Mouse (Mus musculus): ENCODE measurements around the gene Skap1. TPM values are rescaled to one million over a fixed set of nuclear protein-coding genes. Genes with fewer than 3 reads are reported as not detected.

Skap1 gene
- total RNA-seq, 2 experiments from 2014 or later: 1.8 to 2.0 TPM

DNA sequence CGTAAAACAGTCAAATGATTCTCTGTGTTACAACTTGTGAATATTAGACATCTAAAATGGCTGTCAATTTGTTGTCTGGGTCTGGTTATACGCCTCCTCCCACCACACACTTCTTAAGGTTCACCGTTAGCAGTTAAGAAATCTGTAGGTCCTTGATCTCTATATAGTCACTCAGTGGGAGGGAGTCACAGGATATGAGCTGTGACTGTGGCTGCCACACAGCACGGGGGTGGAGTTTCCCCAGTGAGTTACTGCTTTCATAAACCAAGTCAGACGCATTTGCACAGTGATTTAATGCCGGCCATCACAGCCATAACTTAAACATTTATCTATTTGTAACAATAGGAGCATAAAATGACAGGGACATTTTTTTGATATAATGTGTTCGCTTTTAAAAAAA, 2.6 kb downstream of the Skap1 start:
- Histone ChIP-seq H3K4me3 (no peak overlapping the region), H3K27ac (no peak overlapping the region)
- DNase-seq (ENCODE audit: extremely low spot score in 1 of 2, low spot score in 2 of 2): peak; percentile 19 to 29
- intact Hi-C loops (cut with DNase I): no loop called here
- no peak for TF ChIP-seq CTCF (IDR thresholded peaks at IDR 0.05)

GRCm38 (mm10) chr11:96468048-96468745, 3.8 kb downstream of the Skap1 start:
- DNase-seq (ENCODE audit: extremely low spot score in 1 of 2, low spot score in 2 of 2): no peak
- intact Hi-C loops (cut with DNase I): no loop called here
- H3K4me3 ChIP-seq: no peak overlapping the region
- TF ChIP-seq CTCF (IDR thresholded peaks at IDR 0.05): no peak
- no peak overlapping the region for H3K27ac ChIP-seq

DNA sequence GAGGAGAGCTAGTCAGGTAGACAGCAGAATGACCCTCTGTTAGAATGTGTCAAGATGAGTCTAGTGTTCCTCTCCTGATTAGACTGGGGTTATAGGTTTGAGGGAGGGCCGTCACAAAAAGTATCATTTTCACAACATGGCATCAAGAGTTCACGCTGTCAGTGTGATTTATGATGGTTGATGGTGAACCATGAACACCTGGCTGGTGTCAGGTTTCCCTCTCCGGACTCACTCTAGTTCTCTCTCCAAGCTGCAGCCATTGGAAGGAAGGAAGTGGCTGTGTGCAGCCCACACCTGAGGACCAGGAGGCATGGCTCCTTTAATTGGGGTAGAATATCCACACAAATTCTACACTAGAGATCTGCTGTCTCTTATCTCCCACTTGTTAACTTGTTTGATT, 18.3 kb downstream of the Skap1 start:
- intact Hi-C loops (cut with DNase I): no loop called here
- no peak overlapping the region for H3K4me3 ChIP-seq
- no peak for TF ChIP-seq CTCF (IDR thresholded peaks at IDR 0.05)
- DNase-seq (ENCODE audit: extremely low spot score in 1 of 2, low spot score in 2 of 2): no peak
- no peak overlapping the region for H3K27ac ChIP-seq

DNA sequence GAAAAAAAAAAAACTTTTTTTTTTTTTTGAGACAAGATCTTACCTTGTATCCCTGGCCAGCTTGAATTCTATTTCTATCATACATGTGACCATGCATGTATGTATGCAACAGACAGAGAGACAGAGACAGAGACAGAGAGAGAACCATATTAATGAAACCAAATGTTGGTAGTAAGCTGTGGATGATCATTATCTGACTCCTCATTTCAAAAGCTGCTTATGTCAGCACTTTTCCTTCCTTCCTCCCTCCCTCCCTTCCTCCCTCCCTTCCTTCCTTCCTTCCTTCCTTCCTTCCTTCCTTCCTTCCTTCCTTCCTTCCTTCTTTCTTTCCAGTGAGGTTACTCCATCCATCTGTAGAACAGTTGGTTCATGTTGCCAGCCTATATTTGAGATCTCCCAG, 18.8 kb downstream of the Skap1 start:
- intact Hi-C loops (cut with DNase I): no loop called here
- no peak for TF ChIP-seq CTCF (IDR thresholded peaks at IDR 0.05)
- no peak overlapping the region for H3K27ac ChIP-seq
- DNase-seq (ENCODE audit: extremely low spot score in 1 of 2, low spot score in 2 of 2): no peak
- H3K4me3 ChIP-seq: no peak overlapping the region

- DNase-seq (ENCODE audit: extremely low spot score in 1 of 2, low spot score in 2 of 2): no peak
- H3K27ac ChIP-seq: no peak overlapping the region
- TF ChIP-seq CTCF (IDR thresholded peaks at IDR 0.05): no peak
- H3K4me3 ChIP-seq: no peak overlapping the region
- intact Hi-C loops (cut with DNase I): no loop called here
These were observed 34.1 kb downstream of the Skap1 start for GRCm38 (mm10) chr11:96498481-96498880.

- Histone ChIP-seq H3K4me3 (no peak overlapping the region), H3K27ac (no peak overlapping the region)
- intact Hi-C loops (cut with DNase I): no loop called here
- TF ChIP-seq CTCF (IDR thresholded peaks at IDR 0.05): no peak
- no peak for DNase-seq (ENCODE audit: extremely low spot score in 1 of 2, low spot score in 2 of 2)
These were observed 36.6 kb downstream of the Skap1 start for GRCm38 (mm10) chr11:96501042-96501441.

GRCm38 (mm10) chr11:96502948-96503347, 38.6 kb downstream of the Skap1 start:
- Histone ChIP-seq H3K27ac (no peak overlapping the region), H3K4me3 (no peak overlapping the region)
- TF ChIP-seq CTCF (IDR thresholded peaks at IDR 0.05): no peak
- intact Hi-C loops (cut with DNase I): no loop called here
- no peak for DNase-seq (ENCODE audit: extremely low spot score in 1 of 2, low spot score in 2 of 2)

- intact Hi-C loops (cut with DNase I): no loop called here
- no peak for TF ChIP-seq CTCF (IDR thresholded peaks at IDR 0.05)
- no peak for DNase-seq (ENCODE audit: extremely low spot score in 1 of 2, low spot score in 2 of 2)
- Histone ChIP-seq H3K27ac (no peak overlapping the region), H3K4me3 (no peak overlapping the region)
These were observed 40.2 kb downstream of the Skap1 start for GRCm38 (mm10) chr11:96504509-96505119.

GRCm38 (mm10) chr11:96505841-96506240, 41.4 kb downstream of the Skap1 start:
- no peak overlapping the region for H3K4me3 ChIP-seq
- no peak for DNase-seq (ENCODE audit: extremely low spot score in 1 of 2, low spot score in 2 of 2)
- no peak for TF ChIP-seq CTCF (IDR thresholded peaks at IDR 0.05)
- intact Hi-C loops (cut with DNase I): no loop called here
- H3K27ac ChIP-seq: no peak overlapping the region

DNA sequence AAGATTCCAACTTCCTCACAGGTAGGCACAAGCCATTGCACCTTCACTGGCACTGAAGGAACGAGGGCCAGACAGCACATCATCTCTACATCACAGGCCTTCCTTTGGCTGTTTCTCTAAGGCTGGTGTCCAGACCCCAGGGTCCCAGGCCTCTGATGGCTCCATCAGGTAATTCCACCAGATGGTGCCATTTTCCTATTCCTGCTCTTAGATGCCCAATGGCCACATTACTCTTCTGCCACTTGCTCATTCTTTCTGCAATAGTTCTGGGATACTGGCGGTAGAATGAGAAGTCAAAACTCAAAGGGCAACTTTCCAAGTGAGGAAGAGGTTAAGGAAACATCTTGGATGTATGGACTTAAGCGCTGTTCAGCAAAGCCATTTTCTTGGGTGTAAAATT, 50.8 kb downstream of the Skap1 start:
- Histone ChIP-seq H3K27ac (no peak overlapping the region), H3K4me3 (no peak overlapping the region)
- TF ChIP-seq CTCF (IDR thresholded peaks at IDR 0.05): no peak
- intact Hi-C loops (cut with DNase I): no loop called here
- DNase-seq (ENCODE audit: extremely low spot score in 1 of 2, low spot score in 2 of 2): no peak

- no peak for DNase-seq (ENCODE audit: extremely low spot score in 1 of 2, low spot score in 2 of 2)
- TF ChIP-seq CTCF (IDR thresholded peaks at IDR 0.05): no peak
- Histone ChIP-seq H3K4me3 (no peak overlapping the region), H3K27ac (no peak overlapping the region)
- intact Hi-C loops (cut with DNase I): no loop called here
These were observed 60.1 kb downstream of the Skap1 start for GRCm38 (mm10) chr11:96524541-96524940.

DNA sequence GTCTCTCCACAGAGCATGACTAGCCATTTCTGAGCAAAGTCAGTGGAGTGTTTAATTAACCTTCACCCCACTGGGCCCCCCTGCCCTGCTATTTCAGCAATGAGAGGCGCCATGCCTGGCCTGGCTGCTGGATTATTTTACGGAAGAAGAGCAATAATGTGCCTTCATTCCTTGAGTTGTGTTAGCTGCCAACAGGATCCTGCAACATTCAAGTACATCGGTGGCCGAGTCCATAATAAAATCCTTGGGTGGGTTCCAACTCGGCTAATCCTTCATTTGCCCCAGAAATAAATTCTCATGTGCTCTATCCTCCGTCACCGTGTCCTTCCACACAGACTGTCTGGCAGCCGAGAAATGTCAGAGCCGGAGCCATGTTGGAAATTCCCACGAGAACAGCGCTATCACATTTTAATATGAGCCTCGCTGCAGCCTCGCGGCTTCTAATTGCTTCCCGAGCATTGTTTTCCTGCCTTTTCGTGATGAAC, 61.8 kb downstream of the Skap1 start:
- no peak for DNase-seq (ENCODE audit: extremely low spot score in 1 of 2, low spot score in 2 of 2)
- H3K4me3 ChIP-seq: no peak overlapping the region
- intact Hi-C loops (cut with DNase I): no loop called here
- no peak for TF ChIP-seq CTCF (IDR thresholded peaks at IDR 0.05)
- no peak overlapping the region for H3K27ac ChIP-seq

All from left cerebral cortex, adult 2 months (tissue).